Mouse (Mus musculus): ENCODE data around the gene Zfp212.

DNA sequence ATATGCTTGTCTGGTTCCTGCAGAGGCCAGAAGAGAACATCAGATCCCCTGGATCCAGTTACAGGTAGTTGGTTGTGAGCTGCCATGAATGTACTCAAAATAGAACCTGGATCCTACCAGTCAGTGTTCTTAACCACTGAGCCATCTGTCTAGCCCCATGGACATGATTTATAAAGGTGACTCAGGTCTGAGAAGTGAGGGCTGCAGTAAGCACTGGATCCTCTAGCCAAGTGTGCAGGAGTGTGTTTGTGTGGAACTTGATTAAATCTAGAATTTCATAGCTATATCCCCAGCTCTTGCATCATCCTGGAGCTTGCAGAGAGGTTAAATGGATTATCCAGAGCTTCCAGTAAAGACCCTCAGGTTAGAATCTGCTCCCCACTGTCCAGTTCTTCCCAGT lies 37.5 kb downstream of the Zfp212 start:
- TF ChIP-seq POLR2A (IDR thresholded peaks at IDR 0.05; ENCODE audit: insufficient read depth, low read depth, low read length): no peak
- no peak for TF ChIP-seq CTCF (IDR thresholded peaks at IDR 0.05)
- TF ChIP-seq EP300 (IDR thresholded peaks at IDR 0.05; ENCODE audit: insufficient read depth, low read depth, low read length): no peak

Measured in heart, adult 2 months (tissue).